Mouse (Mus musculus): ENCODE data around the gene Aph1b. TPM values are rescaled to one million over a fixed set of nuclear protein-coding genes. Genes with fewer than 3 reads are reported as not detected.
"Not testable (repeated sequence)": the region's sequence is repeated elsewhere in the genome, so short reads cannot be mapped to it uniquely, and the experiment has no call there.

Aph1b gene
- polyA plus RNA-seq, 1 experiment from 2014 or later = 2.1 TPM

- H3K27ac ChIP-seq (ENCODE audit: low read depth) = no peak overlapping the region
- DNase-seq = no peak
- no peak overlapping the region for H3K4me3 ChIP-seq (ENCODE audit: low read depth, low read length)
- no peak overlapping the region for H3K9ac ChIP-seq (replicated peaks)
- no peak for ATAC-seq
- no peaks in the 10 kb centered on the region for H3K4me1 ChIP-seq (ENCODE audit: insufficient read depth)
- H3K9me3 ChIP-seq (ENCODE audit: low read length) = no peaks in the 10 kb centered on the region
- H3K4me2 ChIP-seq (ENCODE audit: low read depth, low read length) = no peak overlapping the region
- H3K36me3 ChIP-seq (replicated peaks; ENCODE audit: insufficient read depth, low read length) = 0 out of 2 replicates have a peak, but pooled peaks cover 2% of the 10 kb centered on the region
- no peaks in the 10 kb centered on the region for H3K27me3 ChIP-seq (ENCODE audit: insufficient read depth, low read length)
- TF ChIP-seq EP300 (IDR thresholded peaks at IDR 0.05; ENCODE audit: low read depth) (no peak), CTCF (IDR thresholded peaks at IDR 0.05; ENCODE audit: low read depth) (peak; percentile 82)
- WGBS (ENCODE audit: insufficient replicate concordance) = 32% methylated on average over 1 of the region's 1 CpGs
These were observed 30.7 kb upstream of the Aph1b start for GRCm38 (mm10) chr9:66825990-66826389.

DNA sequence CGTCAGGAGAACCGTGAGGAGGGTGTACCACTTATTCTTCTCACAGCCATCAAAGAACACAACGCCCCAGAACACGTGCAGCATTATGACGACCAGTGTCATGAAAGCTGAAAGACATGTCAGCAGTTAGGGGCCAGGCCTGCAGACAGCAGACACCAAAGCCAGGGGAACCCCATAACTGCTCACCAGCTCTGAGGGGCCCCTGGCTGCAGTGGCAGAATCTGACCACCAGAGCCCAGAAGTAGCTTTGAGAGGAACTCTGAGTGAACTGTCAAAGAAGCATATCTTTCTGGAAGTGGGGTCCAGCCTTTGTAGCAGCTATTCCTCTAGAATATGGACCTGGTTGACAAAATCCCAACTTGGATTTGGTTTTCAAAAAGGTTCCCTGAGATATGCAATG lies 27.0 kb upstream of the Aph1b start:
- H3K27me3 ChIP-seq (ENCODE audit: insufficient read depth, low read length); H3K4me3 ChIP-seq (ENCODE audit: low read depth, low read length); H3K9ac ChIP-seq (replicated peaks); H3K9me3 ChIP-seq (ENCODE audit: low read length); H3K27ac ChIP-seq (ENCODE audit: low read depth); H3K36me3 ChIP-seq (replicated peaks; ENCODE audit: insufficient read depth, low read length); ATAC-seq; H3K4me2 ChIP-seq (ENCODE audit: low read depth, low read length); DNase-seq; H3K4me1 ChIP-seq (ENCODE audit: insufficient read depth): not testable (repeated sequence)
- WGBS (ENCODE audit: insufficient replicate concordance) = no CpG with 5 or more reads among the region's 5 CpGs
- peak; percentile 43 for TF ChIP-seq CTCF (IDR thresholded peaks at IDR 0.05; ENCODE audit: low read depth)

DNA sequence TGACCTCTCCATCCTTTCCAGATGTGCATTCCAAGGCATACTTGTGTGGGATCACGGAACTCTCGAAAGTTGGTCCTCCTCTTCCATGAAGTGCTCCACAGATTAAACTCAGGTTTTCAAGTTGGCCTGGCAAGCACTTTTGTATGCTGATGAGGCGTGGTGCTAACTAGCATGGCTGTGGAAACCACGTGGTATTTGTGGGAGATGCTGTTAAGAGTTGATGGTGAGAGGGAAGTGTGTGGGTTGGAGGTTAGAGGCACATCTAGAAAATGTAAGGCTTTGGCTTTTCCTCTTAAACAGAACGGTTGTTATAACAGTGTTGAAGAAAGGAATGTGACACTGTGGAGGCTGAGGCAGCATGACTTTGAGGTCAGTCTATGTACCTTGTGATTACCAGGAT lies 25.7 kb upstream of the Aph1b start:
- no peak overlapping the region for H3K4me3 ChIP-seq (ENCODE audit: low read depth, low read length)
- TF ChIP-seq EP300 (IDR thresholded peaks at IDR 0.05; ENCODE audit: low read depth) (no peak), CTCF (IDR thresholded peaks at IDR 0.05; ENCODE audit: low read depth) (no peak)
- 0 out of 2 replicates have a peak, but pooled peaks cover 2% of the 10 kb centered on the region for H3K36me3 ChIP-seq (replicated peaks; ENCODE audit: insufficient read depth, low read length)
- WGBS (ENCODE audit: insufficient replicate concordance) = 50% methylated on average over 5 of the region's 5 CpGs
- no peaks in the 10 kb centered on the region for H3K9me3 ChIP-seq (ENCODE audit: low read length)
- no peak overlapping the region for H3K4me2 ChIP-seq (ENCODE audit: low read depth, low read length)
- no peak for DNase-seq
- no peak overlapping the region for H3K27ac ChIP-seq (ENCODE audit: low read depth)
- H3K27me3 ChIP-seq (ENCODE audit: insufficient read depth, low read length) = no peaks in the 10 kb centered on the region
- H3K4me1 ChIP-seq (ENCODE audit: insufficient read depth) = no peaks in the 10 kb centered on the region
- no peak overlapping the region for H3K9ac ChIP-seq (replicated peaks)
- ATAC-seq = no peak

DNA sequence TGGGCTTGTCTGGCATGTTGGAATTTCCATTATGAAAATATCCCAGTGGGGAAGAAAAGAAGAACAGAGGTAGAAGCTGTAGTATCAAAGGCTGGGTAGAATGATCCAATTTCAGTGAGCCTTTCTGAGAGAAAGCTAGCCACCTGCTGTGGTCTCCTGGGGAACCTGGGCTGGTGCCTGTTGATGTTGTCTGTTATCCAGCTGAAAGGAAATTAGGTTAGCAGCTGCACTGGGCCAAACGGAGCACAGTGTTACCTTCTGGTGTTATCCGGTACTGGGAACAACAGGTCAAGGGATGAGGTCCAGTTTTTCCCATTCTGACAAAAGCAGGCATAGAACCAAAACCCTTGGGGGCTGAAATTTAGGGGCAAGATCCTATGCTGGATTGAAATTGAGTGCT lies 18.1 kb upstream of the Aph1b start:
- Histone ChIP-seq H3K9me3 (ENCODE audit: low read length) (no peaks in the 10 kb centered on the region), H3K4me1 (ENCODE audit: insufficient read depth) (no peaks in the 10 kb centered on the region), H3K9ac (replicated peaks) (no peak overlapping the region), H3K27me3 (ENCODE audit: insufficient read depth, low read length) (0 out of 2 replicates have a peak, but pooled peaks cover 2% of the 10 kb centered on the region), H3K4me3 (ENCODE audit: low read depth, low read length) (no peak overlapping the region), H3K4me2 (ENCODE audit: low read depth, low read length) (no peak overlapping the region), H3K36me3 (replicated peaks; ENCODE audit: insufficient read depth, low read length) (no peaks in the 10 kb centered on the region), H3K27ac (ENCODE audit: low read depth) (no peak overlapping the region)
- WGBS (ENCODE audit: insufficient replicate concordance) = 63% methylated on average over 2 of the region's 2 CpGs
- DNase-seq (no peak), ATAC-seq (no peak)
- TF ChIP-seq EP300 (IDR thresholded peaks at IDR 0.05; ENCODE audit: low read depth) (no peak), CTCF (IDR thresholded peaks at IDR 0.05; ENCODE audit: low read depth) (no peak)

DNA sequence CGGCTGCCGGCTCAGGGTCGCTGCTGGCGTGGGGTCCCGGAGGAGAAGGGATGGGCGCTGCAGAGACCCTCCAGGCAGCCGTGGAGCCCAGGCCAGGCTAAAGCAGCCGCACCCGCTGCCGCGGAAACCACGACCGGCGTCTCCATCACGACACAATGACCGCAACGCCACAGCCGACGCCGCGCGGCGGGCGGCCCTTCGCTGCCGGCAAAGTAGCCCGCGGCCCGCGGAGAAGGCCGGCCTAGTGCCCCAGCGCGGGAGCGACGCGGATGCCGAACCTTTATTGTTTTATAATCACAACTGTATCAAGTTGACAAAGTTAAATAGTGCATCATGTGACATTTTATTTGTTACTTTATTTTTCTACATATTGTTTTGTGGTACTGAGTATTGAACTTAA lies 10.7 kb upstream of the Aph1b start:
- H3K27ac ChIP-seq (ENCODE audit: low read depth); H3K9ac ChIP-seq (replicated peaks); DNase-seq; H3K9me3 ChIP-seq (ENCODE audit: low read length); H3K36me3 ChIP-seq (replicated peaks; ENCODE audit: insufficient read depth, low read length); ATAC-seq: not testable (repeated sequence)
- Histone ChIP-seq H3K27me3 (ENCODE audit: insufficient read depth, low read length) (peaks cover 22% of the 10 kb centered on the region), H3K4me2 (ENCODE audit: low read depth, low read length) (peak overlapping the region; percentile 40; the same call in 1 of the 2 replicates), H3K4me3 (ENCODE audit: low read depth, low read length) (peak overlapping the region; percentile 26), H3K4me1 (ENCODE audit: insufficient read depth) (peaks cover 15% of the 10 kb centered on the region)
- WGBS (ENCODE audit: insufficient replicate concordance) = 5% methylated on average over 31 of the region's 37 CpGs

DNA sequence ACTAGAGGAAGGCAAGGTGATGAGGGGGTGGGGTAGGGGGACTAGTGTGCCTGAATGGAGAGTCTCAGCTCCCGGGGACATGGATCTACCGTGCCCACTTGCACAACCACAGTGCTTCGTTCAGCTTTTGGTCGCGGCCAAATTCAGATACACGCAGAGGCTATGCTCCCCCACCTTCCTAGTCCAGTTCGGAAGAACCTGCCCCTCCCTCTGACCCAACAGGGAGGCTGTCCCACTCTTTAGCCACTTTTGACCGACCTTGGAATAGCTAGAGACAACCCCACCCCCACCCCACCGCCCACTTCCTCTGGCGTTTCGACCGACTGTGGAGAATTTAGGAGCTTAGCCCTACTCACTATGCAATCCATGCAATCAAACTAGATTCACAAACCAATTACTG lies 6.7 kb upstream of the Aph1b start:
- 0 out of 2 replicates have a peak overlapping the region, but pooled peaks have one; percentile 3 for H3K4me3 ChIP-seq (ENCODE audit: low read depth, low read length)
- peak overlapping the region; percentile 57 for H3K4me2 ChIP-seq (ENCODE audit: low read depth, low read length)
- H3K27ac ChIP-seq (ENCODE audit: low read depth) = peak overlapping the region; percentile 49
- no peaks in the 10 kb centered on the region for H3K36me3 ChIP-seq (replicated peaks; ENCODE audit: insufficient read depth, low read length)
- TF ChIP-seq EP300 (IDR thresholded peaks at IDR 0.05; ENCODE audit: low read depth) (no peak), CTCF (IDR thresholded peaks at IDR 0.05; ENCODE audit: low read depth) (no peak)
- H3K9me3 ChIP-seq (ENCODE audit: low read length) = no peaks in the 10 kb centered on the region
- ATAC-seq (peak; percentile 86), DNase-seq (peak; percentile 52)
- no peak overlapping the region for H3K9ac ChIP-seq (replicated peaks)
- peaks cover 14% of the 10 kb centered on the region for H3K27me3 ChIP-seq (ENCODE audit: insufficient read depth, low read length)
- H3K4me1 ChIP-seq (ENCODE audit: insufficient read depth) = peaks cover 20% of the 10 kb centered on the region
- 23% methylated on average over 12 of the region's 12 CpGs for WGBS (ENCODE audit: insufficient replicate concordance)

GRCm38 (mm10) chr9:66796739-66797138 lies 1.4 kb upstream of the Aph1b start, which contains the start of gene Gm10647:
Gm10647 (plus strand) TSS chr9:66797039.
- Histone ChIP-seq H3K4me3 (ENCODE audit: low read depth, low read length) (peak within 1 kb of the TSS; percentile 52), H3K36me3 (replicated peaks; ENCODE audit: insufficient read depth, low read length) (no peaks in the 10 kb centered on the region), H3K9ac (replicated peaks) (peak within 1 kb of the TSS; percentile 61; the same call in 1 of the 2 replicates), H3K27me3 (ENCODE audit: insufficient read depth, low read length) (no peaks in the 10 kb centered on the region), H3K4me2 (ENCODE audit: low read depth, low read length) (peak within 1 kb of the TSS; percentile 80), H3K9me3 (ENCODE audit: low read length) (no peaks in the 10 kb centered on the region), H3K27ac (ENCODE audit: low read depth) (peak within 1 kb of the TSS; percentile 49; the same call in 1 of the 2 replicates), H3K4me1 (ENCODE audit: insufficient read depth) (peaks cover 18% of the 10 kb centered on the region; the same call in 1 of the 2 replicates)
- ATAC-seq (no peak), DNase-seq (no peak)
- TF ChIP-seq CTCF (IDR thresholded peaks at IDR 0.05; ENCODE audit: low read depth) = no peak
- TF ChIP-seq EP300 (IDR thresholded peaks at IDR 0.05; ENCODE audit: low read depth) = no peak
- 69% methylated on average over 5 of the region's 5 CpGs for WGBS (ENCODE audit: insufficient replicate concordance)
